Mouse (Mus musculus) E14TG2a.4 (cell line): ENCODE data around the gene Acads.

ENCODE experiments used
- H3K27me3 ChIP-seq: 2 replicates; pipeline ENCODE4 v1.6.1; 2014; ENCODE audit warnings: low read length, control low read depth; ENCODE audit not compliant: insufficient read depth
- H3K36me3 ChIP-seq: 2 replicates; pipeline ENCODE4 v1.6.1; 2014; ENCODE audit warnings: low read length, control low read depth; ENCODE audit not compliant: insufficient read depth
- H3K4me1 ChIP-seq: replicated peaks from 2 replicates; pipeline ENCODE4 v1.6.1; 2014; ENCODE audit warnings: low read depth, low read length, control low read depth
- H3K4me3 ChIP-seq: replicated peaks from 2 replicates; pipeline ENCODE4 v1.5.1; 2014; ENCODE audit warnings: mild to moderate bottlenecking, low read length
- H3K9me3 ChIP-seq: 2 replicates; pipeline ENCODE4 v1.6.1; 2014; ENCODE audit warnings: low read length, control low read depth
- CTCF ChIP-seq: conservative IDR thresholded peaks from 2 replicates; pipeline ENCODE4 v1.5.1; 2014; ENCODE audit warnings: low read length
- NANOG ChIP-seq: IDR thresholded peaks from 2 replicates; pipeline ENCODE4 v1.6.1; 2014; ENCODE audit warnings: borderline replicate concordance, low read length, mixed read lengths
- POU5F1 ChIP-seq: IDR thresholded peaks from 2 replicates; pipeline ENCODE4 v1.6.1; 2014; ENCODE audit warnings: low read length, borderline replicate concordance

Gene Acads

DNA sequence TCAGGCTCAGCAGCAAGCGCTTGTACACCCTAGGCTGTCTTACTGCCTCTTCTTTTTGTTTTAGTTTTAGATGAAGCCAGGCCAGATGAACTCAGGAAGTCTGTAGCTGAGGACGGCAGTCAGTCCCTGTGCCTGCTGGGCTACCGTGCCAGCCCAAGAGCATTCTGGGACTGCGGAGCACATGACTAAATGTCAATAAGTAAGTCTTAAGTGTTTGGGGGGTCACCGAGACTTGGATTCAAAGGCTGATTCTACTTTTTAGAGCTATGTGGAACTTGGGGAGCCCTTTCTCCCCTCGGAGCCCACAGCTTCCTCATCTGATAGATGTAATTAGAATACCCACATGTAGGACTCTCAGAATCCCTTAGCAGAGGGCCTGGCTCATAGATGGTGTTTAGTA, 41.5 kb upstream of the Acads start:
- peak overlapping the region; percentile 43 for H3K4me3 ChIP-seq
- H3K9me3 ChIP-seq, result no peaks in the 10 kb centered on the region
- TF ChIP-seq NANOG (no peak), CTCF (no peak), POU5F1 (no peak)
- peaks cover 9% of the 10 kb centered on the region for H3K36me3 ChIP-seq
- H3K27me3 ChIP-seq, result no peaks in the 10 kb centered on the region
- peaks cover 70% of the 10 kb centered on the region for H3K4me1 ChIP-seq

GRCm38 (mm10) chr5:115159165-115159564, 40.0 kb upstream of the Acads start:
- H3K27me3 ChIP-seq, result no peaks in the 10 kb centered on the region
- TF ChIP-seq NANOG (no peak), POU5F1 (no peak), CTCF (no peak)
- no peaks in the 10 kb centered on the region for H3K9me3 ChIP-seq
- peaks cover 79% of the 10 kb centered on the region for H3K4me1 ChIP-seq
- H3K36me3 ChIP-seq, result peaks cover 19% of the 10 kb centered on the region
- peak overlapping the region; percentile 99 for H3K4me3 ChIP-seq

DNA sequence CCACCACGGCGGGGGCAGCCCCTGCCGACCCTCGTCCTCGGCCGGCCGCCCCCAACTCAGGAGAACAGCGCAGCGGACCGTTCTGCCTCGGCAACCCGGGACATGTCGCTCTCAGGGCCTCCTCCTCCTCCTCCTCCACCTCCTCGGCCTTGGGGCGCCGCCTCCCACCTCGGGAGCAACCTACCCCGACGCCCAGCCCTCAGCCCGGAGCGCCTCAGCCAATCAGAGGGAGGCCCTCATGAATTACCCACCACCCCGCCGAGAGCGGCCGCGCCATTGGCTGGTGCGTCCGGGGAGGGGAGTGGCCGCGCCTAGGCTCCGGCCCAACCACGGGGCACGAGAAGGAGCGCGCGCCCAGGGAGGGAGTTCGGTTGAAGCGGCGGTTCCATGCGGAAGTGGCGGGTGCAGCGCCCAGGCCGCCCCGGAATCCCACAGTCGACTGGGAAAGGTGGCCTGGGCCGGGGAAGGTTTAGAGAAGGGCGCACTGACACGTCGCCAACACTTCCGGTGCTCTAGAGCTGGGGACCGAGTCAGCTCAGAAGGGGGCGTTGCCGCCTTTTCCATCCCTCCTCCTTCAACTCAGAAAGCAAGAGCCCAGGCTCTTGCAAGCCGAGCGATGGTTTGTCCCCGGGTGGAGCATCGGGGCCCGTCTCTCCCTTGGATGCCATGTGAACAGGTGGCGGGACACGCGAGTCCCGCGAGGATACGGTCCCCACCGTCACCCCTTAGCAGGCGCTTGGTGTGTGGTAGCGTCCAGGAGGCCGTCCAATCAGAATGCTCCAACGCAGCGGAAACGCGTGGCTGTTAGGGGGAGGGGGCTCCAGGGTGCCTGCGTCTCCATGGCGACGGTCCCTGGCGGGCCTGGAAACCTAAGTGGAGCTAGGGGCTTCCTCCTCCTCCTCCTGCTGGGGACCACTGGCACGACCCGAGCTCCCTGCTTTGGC, 39.2 kb upstream of the Acads start, which contains the start of gene Mlec:
TSS of gene Mlec (minus strand) at position 140 of the 944 bp plus-strand sequence.
- Histone ChIP-seq H3K9me3 (no peaks in the 10 kb centered on the region), H3K4me1 (peaks cover 80% of the 10 kb centered on the region), H3K4me3 (peak within 1 kb of the TSS; percentile 99), H3K36me3 (peaks cover 27% of the 10 kb centered on the region), H3K27me3 (no peaks in the 10 kb centered on the region)
- TF ChIP-seq NANOG, result no peak
- TF ChIP-seq POU5F1, result no peak
- no peak for TF ChIP-seq CTCF

- Histone ChIP-seq H3K9me3 (no peaks in the 10 kb centered on the region), H3K36me3 (peaks cover 40% of the 10 kb centered on the region)
- TF ChIP-seq NANOG, result no peak
- TF ChIP-seq POU5F1, result no peak
- TF ChIP-seq CTCF, result no peak
These were observed 37.9 kb upstream of the Acads start for GRCm38 (mm10) chr5:115156933-115157589.

DNA sequence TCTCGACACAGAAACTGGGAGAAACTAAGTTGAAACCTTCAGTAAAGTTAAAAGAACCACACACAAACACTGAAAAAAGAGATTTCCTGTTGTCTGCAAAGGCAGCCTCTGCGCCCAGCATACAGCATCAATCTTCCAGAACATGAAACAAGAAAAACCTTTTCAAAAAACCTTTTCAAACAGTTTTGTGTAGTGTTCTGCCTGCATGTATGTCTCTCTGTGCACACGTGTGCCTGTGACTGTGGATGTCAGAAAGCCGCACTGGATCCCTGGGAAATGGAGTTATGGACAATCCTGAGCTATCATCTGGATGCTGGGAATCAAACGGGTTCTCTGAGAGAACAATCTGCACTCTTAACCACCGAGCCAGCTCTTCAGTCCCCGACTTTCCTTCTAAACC, 37.3 kb upstream of the Acads start:
- Histone ChIP-seq H3K4me1 (peaks cover 84% of the 10 kb centered on the region), H3K9me3 (no peaks in the 10 kb centered on the region), H3K4me3 (peak overlapping the region; percentile 99), H3K27me3 (no peaks in the 10 kb centered on the region), H3K36me3 (peaks cover 45% of the 10 kb centered on the region)
- no peak for TF ChIP-seq CTCF
- no peak for TF ChIP-seq NANOG
- no peak for TF ChIP-seq POU5F1

More at GRCm38 (mm10) chr5:115156933-115157589, 37.9 kb upstream of the Acads start:
- no peaks in the 10 kb centered on the region for H3K27me3 ChIP-seq
- H3K4me3 ChIP-seq, result peak overlapping the region; percentile 99
- peaks cover 82% of the 10 kb centered on the region for H3K4me1 ChIP-seq

- TF ChIP-seq CTCF (no peak), NANOG (no peak), POU5F1 (no peak)
- Histone ChIP-seq H3K27me3 (no peaks in the 10 kb centered on the region), H3K4me3 (peak overlapping the region; percentile 99), H3K9me3 (no peaks in the 10 kb centered on the region), H3K36me3 (peaks cover 51% of the 10 kb centered on the region), H3K4me1 (peaks cover 84% of the 10 kb centered on the region)
These were observed 36.7 kb upstream of the Acads start for GRCm38 (mm10) chr5:115155831-115156230.

DNA sequence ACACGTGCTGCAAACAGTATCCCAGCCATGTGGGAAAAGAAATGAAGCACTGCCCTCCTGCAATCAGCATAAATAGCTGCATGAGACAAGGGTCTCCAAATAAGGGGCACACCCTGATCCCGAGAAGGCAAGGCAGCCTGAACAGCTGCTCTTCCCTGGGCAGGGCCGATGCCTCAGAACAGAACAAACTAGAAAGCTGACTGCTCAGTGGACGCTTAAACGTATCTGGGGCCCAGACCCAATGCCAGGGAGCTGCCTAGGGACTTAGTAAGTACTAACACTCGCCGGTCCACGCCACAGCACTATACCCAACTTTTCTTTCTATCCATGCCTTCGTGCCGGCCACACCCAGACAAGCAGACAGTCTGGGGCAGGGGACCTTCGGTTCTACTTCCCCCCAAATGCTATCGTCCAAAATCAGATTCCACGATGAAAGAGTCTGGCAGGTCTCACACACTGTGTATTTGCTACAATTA, 36.0 kb upstream of the Acads start:
- H3K4me3 ChIP-seq, result peak overlapping the region; percentile 99
- no peak for TF ChIP-seq NANOG
- TF ChIP-seq CTCF, result no peak
- no peak for TF ChIP-seq POU5F1
- no peaks in the 10 kb centered on the region for H3K9me3 ChIP-seq
- H3K27me3 ChIP-seq, result no peaks in the 10 kb centered on the region
- H3K4me1 ChIP-seq, result peaks cover 84% of the 10 kb centered on the region
- peaks cover 57% of the 10 kb centered on the region for H3K36me3 ChIP-seq

- TF ChIP-seq NANOG, result no peak
- H3K4me1 ChIP-seq, result peaks cover 93% of the 10 kb centered on the region
- peak overlapping the region; percentile 52 for H3K4me3 ChIP-seq
- no peaks in the 10 kb centered on the region for H3K27me3 ChIP-seq
- peaks cover 84% of the 10 kb centered on the region for H3K36me3 ChIP-seq
- no peaks in the 10 kb centered on the region for H3K9me3 ChIP-seq
These were observed 33.2 kb upstream of the Acads start for GRCm38 (mm10) chr5:115152132-115152956.
